Mouse (Mus musculus) G1E (cell line): ENCODE data around the gene Uqcr11. TPM values are rescaled to one million over a fixed set of nuclear protein-coding genes. Genes with fewer than 3 reads are reported as not detected.
A peak's percentile ranks its signal among the peaks of the same experiment; 100 is the strongest.

ENCODE experiments used
- ATAC-seq: 2 replicates; pipeline ENCODE4 v1.8.0; 2016; ENCODE audit warnings: mild to moderate bottlenecking; ENCODE audit not compliant: insufficient number of reproducible peaks, poor library complexity, low FRiP score, severe bottlenecking; ENCODE audit errors: extremely low read depth
- DNase-seq: peaks from one replicate; pipeline ENCODE4 v3.0.0; 2012; ENCODE audit warnings: low spot score
- H3K27me3 ChIP-seq: 2 replicates; pipeline ENCODE4 v1.6.1; 2012; ENCODE audit warnings: mild to moderate bottlenecking, low read length, inconsistent platforms; ENCODE audit not compliant: insufficient read depth
- H3K36me3 ChIP-seq: replicated peaks from 2 replicates; pipeline ENCODE3; 2012; ENCODE audit warnings: mild to moderate bottlenecking, inconsistent platforms
- H3K4me1 ChIP-seq: 2 replicates; pipeline ENCODE4 v1.6.1; 2012; ENCODE audit warnings: low read depth, low read length, inconsistent platforms, mixed read lengths; ENCODE audit not compliant: insufficient read depth
- H3K4me3 ChIP-seq: 2 replicates; pipeline ENCODE4 v1.5.1; 2012; ENCODE audit warnings: low read depth, mild to moderate bottlenecking, inconsistent platforms, low read length, moderate library complexity, mixed read lengths
- H3K9me3 ChIP-seq: replicated peaks from 2 replicates; pipeline ENCODE4 v1.6.1; 2012; ENCODE audit warnings: inconsistent platforms
- CTCF ChIP-seq: IDR thresholded peaks from 2 replicates; pipeline ENCODE4 v1.5.1; 2012; ENCODE audit warnings: low read depth, low read length, inconsistent platforms, mixed read lengths
- GATA1 ChIP-seq: IDR thresholded peaks from 2 replicates; pipeline ENCODE4 v1.6.1; 2012; ENCODE audit warnings: borderline replicate concordance, low read length, inconsistent platforms, mixed read lengths
- GATA2 ChIP-seq: IDR thresholded peaks from 2 replicates; pipeline ENCODE4 v1.6.1; 2012; ENCODE audit warnings: low read depth, low read length, inconsistent platforms, borderline replicate concordance
- POLR2AphosphoS5 ChIP-seq: IDR thresholded peaks from 2 replicates; pipeline ENCODE4 v1.6.1; 2012; ENCODE audit warnings: low read depth, low read length, inconsistent platforms; ENCODE audit not compliant: insufficient replicate concordance
- TAL1 ChIP-seq: conservative IDR thresholded peaks from 2 replicates; pipeline ENCODE4 v1.6.1; 2012; ENCODE audit warnings: low read depth, low read length, inconsistent platforms, mixed read lengths
- polyA plus RNA-seq: library from polyadenylated mRNA; stranded (reverse); fragments of >175 nt; gene quantifications from 2 replicates; pipeline ENCODE4 v1.2.3, GENCODE M21; 2012
- total RNA-seq, 2 experiments: library from RNA; stranded (forward) in 1 of 2; stranded (reverse) in 1 of 2; fragments of 200-1000 nt in 1 of 2; fragments of >200 nt in 1 of 2; fragmentation: Nextera tagmentation in 1 of 2; gene quantifications; 2 replicates each; pipeline ENCODE4 v1.2.3; 2014 to 2017

Uqcr11 gene
- total and polyA plus RNA-seq, 3 experiments, result 57.3 to 1,650 (median 376) TPM

DNA sequence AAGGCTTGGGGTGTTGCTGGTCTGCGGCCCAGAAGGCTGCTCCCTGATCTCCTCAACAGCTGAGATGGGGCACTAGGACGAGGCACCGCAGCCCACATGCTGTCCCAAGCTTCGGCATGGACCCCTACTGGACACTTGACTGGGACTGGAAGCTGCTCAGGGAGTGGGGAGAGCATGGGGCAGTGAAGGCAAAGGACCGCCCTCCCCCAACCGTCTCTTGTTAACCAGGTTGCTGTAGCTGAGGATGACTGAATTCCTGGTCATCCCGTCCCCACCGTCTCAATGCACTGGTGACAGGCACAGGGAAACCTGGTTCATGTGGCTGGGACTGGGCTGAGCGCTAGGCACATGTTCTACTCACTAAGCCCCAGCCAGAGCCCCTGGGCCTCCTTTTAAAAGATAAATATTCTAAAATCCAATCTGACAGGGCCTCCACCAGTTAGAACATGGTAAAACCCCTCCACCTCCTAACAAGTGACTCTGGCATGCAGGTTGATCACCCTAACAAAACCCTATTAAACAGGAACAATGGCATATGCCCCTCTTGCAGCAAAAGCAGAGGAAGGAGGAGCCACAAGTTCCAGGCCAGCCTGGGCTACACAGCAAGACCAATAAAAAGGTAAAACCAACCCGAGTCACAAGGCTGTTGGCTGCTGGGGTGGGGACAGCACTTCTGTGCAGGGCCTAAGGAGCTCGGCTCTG is 9.7 kb downstream of the Uqcr11 start:
- Histone ChIP-seq H3K27me3 (no peaks in the 10 kb centered on the region), H3K36me3 (peaks cover 80% of the 10 kb centered on the region), H3K9me3 (no peaks in the 10 kb centered on the region), H3K4me1 (peaks cover 77% of the 10 kb centered on the region), H3K4me3 (peak overlapping the region; percentile 75)
- DNase-seq, result peak; percentile 57
- no peak for ATAC-seq
- TF ChIP-seq POLR2AphosphoS5 (no peak), TAL1 (no peak), GATA2 (no peak), GATA1 (no peak), CTCF (no peak)

DNA sequence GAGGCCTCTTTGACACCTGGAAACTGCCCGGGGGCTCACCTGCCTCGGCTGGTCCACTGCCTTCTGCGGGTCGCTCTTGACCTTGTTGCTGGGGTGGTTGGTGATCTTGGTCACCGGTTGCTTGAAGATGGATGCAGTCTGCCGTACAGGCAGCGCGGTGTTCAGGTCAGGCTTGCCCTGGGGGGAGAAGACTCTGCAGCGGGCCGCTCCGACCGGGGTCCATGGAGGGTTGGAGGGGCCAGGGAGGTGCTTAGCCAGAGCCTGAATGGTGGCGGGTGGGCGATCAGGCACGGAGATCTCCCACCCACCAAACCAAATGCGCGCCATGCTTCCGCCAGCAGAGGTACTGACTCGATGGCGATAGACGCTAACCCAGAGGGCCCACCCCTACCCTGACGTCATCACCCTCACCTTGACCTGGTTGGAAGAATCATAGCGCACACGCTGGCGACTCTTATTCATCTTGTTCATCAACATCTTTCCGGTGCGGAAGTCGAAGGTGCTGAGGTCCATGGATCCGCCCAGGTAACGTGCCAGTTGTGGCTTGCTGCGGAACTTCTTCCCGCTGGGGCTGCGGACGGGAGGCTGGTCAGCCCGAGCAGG is 11.5 kb downstream of the Uqcr11 start:
- no peaks in the 10 kb centered on the region for H3K9me3 ChIP-seq
- H3K4me1 ChIP-seq, result peaks cover 69% of the 10 kb centered on the region
- peaks cover 80% of the 10 kb centered on the region for H3K36me3 ChIP-seq
- DNase-seq (no peak), ATAC-seq (no peak)
- H3K4me3 ChIP-seq, result peak overlapping the region; percentile 18; the same call in 1 of the 2 replicates
- no peaks in the 10 kb centered on the region for H3K27me3 ChIP-seq
- TF ChIP-seq TAL1, result no peak

DNA sequence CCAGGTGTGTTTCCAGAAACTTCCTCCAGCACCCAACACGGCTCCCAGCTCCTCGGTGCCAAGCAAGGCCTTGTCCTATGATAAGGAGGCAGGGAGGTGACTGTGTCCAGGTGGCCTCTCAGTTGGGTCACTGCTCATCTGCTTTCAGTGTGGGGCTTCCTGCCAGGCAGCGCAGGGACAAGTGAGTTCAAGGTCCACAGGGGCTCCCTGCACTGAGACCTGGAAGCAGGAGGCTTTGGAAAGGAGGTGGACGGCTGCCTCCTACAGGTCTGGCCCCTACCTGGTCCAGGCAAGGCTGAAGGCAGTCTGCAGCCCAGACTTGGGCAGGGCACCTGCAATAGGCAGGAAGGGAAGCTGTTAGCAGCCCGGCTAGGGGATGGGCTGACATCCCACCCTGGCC is 13.9 kb downstream of the Uqcr11 start:
- TF ChIP-seq GATA1, result no peak
- TF ChIP-seq CTCF, result no peak
- no peak for TF ChIP-seq GATA2
- no peak for TF ChIP-seq TAL1
- TF ChIP-seq POLR2AphosphoS5, result no peak
- H3K36me3 ChIP-seq, result peaks cover 86% of the 10 kb centered on the region
- no peak overlapping the region for H3K4me3 ChIP-seq
- DNase-seq (no peak), ATAC-seq (no peak)
- H3K27me3 ChIP-seq, result no peaks in the 10 kb centered on the region
- H3K4me1 ChIP-seq, result peaks cover 83% of the 10 kb centered on the region
- no peaks in the 10 kb centered on the region for H3K9me3 ChIP-seq

DNA sequence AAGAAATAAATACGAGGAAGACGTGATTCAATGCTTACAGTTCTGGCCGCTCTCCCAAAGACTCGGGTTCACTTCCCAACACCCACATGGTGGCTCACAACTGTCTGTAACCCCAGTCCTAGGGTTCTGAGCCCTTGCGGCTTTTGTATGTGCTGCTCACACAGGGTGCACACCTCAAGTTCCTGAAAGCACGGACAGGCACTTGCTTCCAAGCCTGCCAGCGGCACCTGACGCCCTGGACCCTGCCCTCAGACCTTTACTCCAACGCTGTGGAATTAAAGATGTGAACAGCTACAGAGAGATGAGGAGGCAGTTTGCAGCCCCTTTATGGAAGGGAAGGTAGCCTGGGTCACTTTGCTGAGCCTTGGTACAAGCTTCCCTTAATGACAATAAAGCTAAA is 15.9 kb downstream of the Uqcr11 start:
- Histone ChIP-seq H3K4me3 (no peak overlapping the region), H3K9me3 (no peaks in the 10 kb centered on the region), H3K36me3 (peaks cover 68% of the 10 kb centered on the region), H3K4me1 (peaks cover 78% of the 10 kb centered on the region), H3K27me3 (peaks cover 6% of the 10 kb centered on the region; the same call in 1 of the 2 replicates)
- TF ChIP-seq GATA2, result no peak
- no peak for ATAC-seq
- no peak for DNase-seq

DNA sequence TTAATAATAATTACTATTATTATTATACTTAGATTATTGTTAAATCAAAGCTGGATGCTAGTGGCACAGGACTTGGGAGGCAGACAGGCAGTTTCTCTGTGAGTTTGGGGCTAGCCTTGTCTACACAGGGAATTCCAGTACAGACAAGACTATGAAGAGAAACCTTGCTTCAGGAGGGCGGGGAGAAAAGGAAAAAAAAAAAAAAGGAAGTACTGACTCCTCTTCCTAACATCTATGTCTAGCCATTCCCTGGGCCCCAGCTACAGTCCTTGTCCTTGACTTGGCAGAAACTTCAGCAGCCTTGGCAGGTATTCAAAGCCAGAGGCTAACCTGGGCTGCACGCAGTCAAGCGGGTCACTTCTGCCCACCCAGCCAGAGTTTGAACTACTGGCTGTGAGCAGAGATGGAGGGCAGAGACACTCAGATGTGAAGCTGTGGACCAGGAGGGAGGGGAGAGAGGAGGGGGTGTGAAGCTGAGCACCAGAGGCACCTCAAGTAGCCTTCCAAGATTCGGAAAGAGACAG is 17.4 kb downstream of the Uqcr11 start:
- Histone ChIP-seq H3K9me3 (no peaks in the 10 kb centered on the region), H3K4me1 (peaks cover 80% of the 10 kb centered on the region), H3K4me3 (no peak overlapping the region), H3K36me3 (peaks cover 68% of the 10 kb centered on the region), H3K27me3 (peaks cover 6% of the 10 kb centered on the region; the same call in 1 of the 2 replicates)
- no peak for TF ChIP-seq POLR2AphosphoS5
- no peak for TF ChIP-seq CTCF
- TF ChIP-seq GATA1, result no peak
- TF ChIP-seq GATA2, result no peak
- TF ChIP-seq TAL1, result no peak
- ATAC-seq (no peak), DNase-seq (no peak)

DNA sequence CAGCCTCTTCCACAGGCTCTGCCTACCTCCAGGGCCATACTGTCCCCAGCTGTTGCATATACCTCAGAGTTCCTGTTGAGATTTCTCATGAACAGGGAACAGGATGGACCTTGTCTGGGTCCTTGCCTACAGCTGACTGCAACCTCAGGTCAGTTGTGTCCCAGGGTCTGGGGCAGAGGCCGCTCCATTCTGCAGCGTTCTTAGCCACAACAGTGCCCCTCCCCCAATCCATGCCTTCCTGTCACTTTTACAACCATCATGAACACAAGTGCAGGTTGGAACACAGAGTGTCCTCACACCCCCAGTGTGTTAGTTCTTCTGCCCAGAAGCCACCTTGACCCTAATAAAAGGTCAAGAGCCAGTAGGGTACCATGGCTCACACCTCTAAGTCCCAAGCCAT is 17.9 kb downstream of the Uqcr11 start:
- H3K4me1 ChIP-seq, result peaks cover 80% of the 10 kb centered on the region
- TF ChIP-seq CTCF (no peak), TAL1 (no peak), GATA1 (no peak), GATA2 (no peak), POLR2AphosphoS5 (no peak)
- no peak for DNase-seq
- H3K4me3 ChIP-seq, result no peak overlapping the region
- peaks cover 68% of the 10 kb centered on the region for H3K36me3 ChIP-seq
- no peaks in the 10 kb centered on the region for H3K9me3 ChIP-seq
- peaks cover 6% of the 10 kb centered on the region; the same call in 1 of the 2 replicates for H3K27me3 ChIP-seq
- no peak for ATAC-seq
